Mouse (Mus musculus) MEL (cell line): ENCODE results near the gene Med15. TPM values are rescaled to one million over a fixed set of nuclear protein-coding genes. Genes with fewer than 3 reads are reported as not detected.

Experiments used
- DNase-seq: peaks from one replicate; pipeline ENCODE4 v3.0.0; 2011; ENCODE audit warnings: low read depth, low spot score
- H3K27ac ChIP-seq: 2 replicates; pipeline ENCODE4 v1.5.1; 2012; ENCODE audit warnings: low read depth, mild to moderate bottlenecking, control low read depth, low read length, moderate library complexity; ENCODE audit not compliant: control insufficient read depth
- H3K27me3 ChIP-seq, 2 experiments: fragments of 150-350 bp in 1 of 2; sonication (generic) in 1 of 2; 2 replicates each; pipeline ENCODE4 v1.6.1; 2012; ENCODE audit warnings: low read length in 2 of 2, mild to moderate bottlenecking in 2 of 2, improper control_type of control experiment in 1 of 2, moderate library complexity in 1 of 2; ENCODE audit not compliant: insufficient read depth in 2 of 2, control insufficient read depth in 1 of 2
- H3K36me3 ChIP-seq, 2 experiments: 2 replicates each; pipeline ENCODE4 v1.6.1; 2012 to 2014; ENCODE audit warnings: low read length in 2 of 2, improper control_type of control experiment in 1 of 2, inconsistent platforms in 1 of 2, mild to moderate bottlenecking in 1 of 2; ENCODE audit not compliant: insufficient read depth in 2 of 2, control insufficient read depth in 1 of 2
- H3K4me1 ChIP-seq, 2 experiments: fragments of 150-350 bp in 1 of 2; sonication (generic) in 1 of 2; 2 replicates each; pipeline ENCODE4 v1.6.1; 2012; ENCODE audit warnings: low read length in 2 of 2, improper control_type of control experiment in 1 of 2, mild to moderate bottlenecking in 1 of 2; ENCODE audit not compliant: insufficient read depth in 2 of 2, control insufficient read depth in 1 of 2
- H3K4me3 ChIP-seq, 2 experiments: fragments of 150-350 bp in 1 of 2; sonication (generic) in 1 of 2; 2 replicates each; pipeline ENCODE4 v1.5.1; 2012; ENCODE audit warnings: low read depth in 2 of 2, low read length in 2 of 2, mild to moderate bottlenecking in 2 of 2, moderate library complexity in 2 of 2, control low read depth in 1 of 2, improper control_type of control experiment in 1 of 2; ENCODE audit not compliant: control insufficient read depth in 1 of 2, insufficient read depth in 1 of 2
- H3K79me2 ChIP-seq: 2 replicates; pipeline ENCODE4 v1.6.1; 2012; ENCODE audit warnings: mild to moderate bottlenecking, low read length, moderate library complexity; ENCODE audit not compliant: control insufficient read depth, poor library complexity, insufficient read depth
- H3K9ac ChIP-seq: 2 replicates; pipeline ENCODE4 v1.6.1; 2012; ENCODE audit warnings: low read depth, mild to moderate bottlenecking, control low read depth, low read length, moderate library complexity; ENCODE audit not compliant: control insufficient read depth, poor library complexity, severe bottlenecking
- H3K9me3 ChIP-seq: fragments of 150-350 bp; sonication (generic); replicated peaks from 2 replicates; pipeline ENCODE4 v1.6.1; 2012; ENCODE audit warnings: mild to moderate bottlenecking, low read length, improper control_type of control experiment, moderate library complexity; ENCODE audit not compliant: insufficient read depth
- CHD2 ChIP-seq: IDR thresholded peaks from 2 replicates; pipeline ENCODE4 v1.6.1; 2011; ENCODE audit warnings: low read length, improper control_type of control experiment
- CTCF ChIP-seq, 3 experiments: IDR thresholded peaks in 2 of 3; conservative IDR thresholded peaks in 1 of 3; 2 replicates each; pipeline ENCODE4 v1.5.1; 2011 to 2012; ENCODE audit warnings: low read length in 3 of 3, low read depth in 2 of 3, mild to moderate bottlenecking in 2 of 3, improper control_type of control experiment in 1 of 3, inconsistent platforms in 1 of 3, mixed read lengths in 1 of 3, moderate library complexity in 1 of 3; ENCODE audit not compliant: control insufficient read depth in 1 of 3, insufficient read depth in 1 of 3, poor library complexity in 1 of 3, severe bottlenecking in 1 of 3
- ELF1 ChIP-seq: IDR thresholded peaks from 2 replicates; pipeline ENCODE4 v1.6.1; 2014; ENCODE audit warnings: low read depth, mild to moderate bottlenecking, inconsistent platforms, low read length, improper control_type of control experiment, moderate library complexity
- EP300 ChIP-seq, 2 experiments: IDR thresholded peaks; 2 replicates each; pipeline ENCODE4 v1.6.1; 2011; ENCODE audit warnings: improper control_type of control experiment in 2 of 2, low read length in 2 of 2, low read depth in 1 of 2, mild to moderate bottlenecking in 1 of 2
- ETS1 ChIP-seq: IDR thresholded peaks from 2 replicates; pipeline ENCODE4 v1.6.1; 2012; ENCODE audit warnings: low read depth, mild to moderate bottlenecking, inconsistent platforms, low read length, improper control_type of control experiment, moderate library complexity
- GATA1 ChIP-seq: IDR thresholded peaks from 2 replicates; pipeline ENCODE4 v1.6.1; 2011; ENCODE audit warnings: low read depth, low read length, improper control_type of control experiment
- HCFC1 ChIP-seq: IDR thresholded peaks from 2 replicates; pipeline ENCODE4 v1.6.1; 2012; ENCODE audit warnings: low read depth, mild to moderate bottlenecking, inconsistent platforms, low read length, improper control_type of control experiment, moderate library complexity
- JUND ChIP-seq: IDR thresholded peaks from 2 replicates; pipeline ENCODE4 v1.6.1; 2011; ENCODE audit warnings: low read depth, mild to moderate bottlenecking, improper control_type of control experiment, low read length
- MAFK ChIP-seq: IDR thresholded peaks from 2 replicates; pipeline ENCODE4 v1.6.1; 2011; ENCODE audit warnings: low read depth, mild to moderate bottlenecking, low read length, improper control_type of control experiment, borderline replicate concordance
- MAZ ChIP-seq: IDR thresholded peaks from 2 replicates; pipeline ENCODE4 v1.6.1; 2012; ENCODE audit warnings: low read depth, mild to moderate bottlenecking, inconsistent platforms, low read length, improper control_type of control experiment
- MXI1 ChIP-seq: IDR thresholded peaks from 2 replicates; pipeline ENCODE4 v1.6.1; 2011; ENCODE audit warnings: mild to moderate bottlenecking, low read depth, low read length, improper control_type of control experiment
- MYC ChIP-seq: IDR thresholded peaks from 2 replicates; pipeline ENCODE4 v1.6.1; 2011; ENCODE audit warnings: low read depth, mild to moderate bottlenecking, low read length, improper control_type of control experiment, moderate library complexity
- NRF1 ChIP-seq: IDR thresholded peaks from 2 replicates; pipeline ENCODE4 v1.6.1; 2014; ENCODE audit warnings: low read depth, mild to moderate bottlenecking, inconsistent platforms, low read length, improper control_type of control experiment, moderate library complexity; ENCODE audit not compliant: poor library complexity, insufficient read depth, severe bottlenecking
- POLR2A ChIP-seq, 2 experiments: IDR thresholded peaks; 2 replicates each; pipeline ENCODE4 v1.6.1; 2011 to 2012; ENCODE audit warnings: low read length in 2 of 2, mild to moderate bottlenecking in 2 of 2, control low read depth in 1 of 2, improper control_type of control experiment in 1 of 2, low read depth in 1 of 2, moderate library complexity in 1 of 2; ENCODE audit not compliant: control insufficient read depth in 1 of 2, insufficient read depth in 1 of 2, poor library complexity in 1 of 2
- POLR2AphosphoS2 ChIP-seq: IDR thresholded peaks from 2 replicates; pipeline ENCODE4 v1.6.1; 2011; ENCODE audit warnings: low read length, improper control_type of control experiment
- POLR2AphosphoS5 ChIP-seq: IDR thresholded peaks from 2 replicates; pipeline ENCODE4 v1.6.1; 2012; ENCODE audit warnings: low read depth, borderline replicate concordance, mild to moderate bottlenecking, inconsistent platforms, low read length, moderate library complexity, mixed read lengths
- RCOR1 ChIP-seq: IDR thresholded peaks from 2 replicates; pipeline ENCODE4 v1.6.1; 2012; ENCODE audit warnings: low read depth, mild to moderate bottlenecking, inconsistent platforms, low read length, improper control_type of control experiment
- SIN3A ChIP-seq: IDR thresholded peaks from 2 replicates; pipeline ENCODE4 v1.6.1; 2012; ENCODE audit warnings: low read length, improper control_type of control experiment, inconsistent platforms
- TBP ChIP-seq: IDR thresholded peaks from 2 replicates; pipeline ENCODE4 v1.8.0; 2011; ENCODE audit warnings: low read depth, low read length, improper control_type of control experiment
- TCF12 ChIP-seq: IDR thresholded peaks from 2 replicates; pipeline ENCODE4 v1.6.1; 2014; ENCODE audit warnings: low read depth, mild to moderate bottlenecking, inconsistent platforms, low read length, improper control_type of control experiment, moderate library complexity
- UBTF ChIP-seq: IDR thresholded peaks from 2 replicates; pipeline ENCODE4 v1.6.1; 2012; ENCODE audit warnings: low read depth, mild to moderate bottlenecking, inconsistent platforms, low read length, improper control_type of control experiment, moderate library complexity, borderline replicate concordance; ENCODE audit not compliant: insufficient read depth
- USF1 ChIP-seq: IDR thresholded peaks from 2 replicates; pipeline ENCODE4 v1.6.1; 2014; ENCODE audit warnings: low read depth, mild to moderate bottlenecking, inconsistent platforms, low read length, improper control_type of control experiment, moderate library complexity
- ZC3H11A ChIP-seq: IDR thresholded peaks from 2 replicates; pipeline ENCODE4 v1.6.1; 2012; ENCODE audit warnings: low read depth, mild to moderate bottlenecking, inconsistent platforms, low read length, improper control_type of control experiment
- ZKSCAN1 ChIP-seq: IDR thresholded peaks from 2 replicates; pipeline ENCODE4 v1.6.1; 2012; ENCODE audit warnings: low read depth, mild to moderate bottlenecking, inconsistent platforms, low read length, improper control_type of control experiment, moderate library complexity
- ZNF384 ChIP-seq: IDR thresholded peaks from 2 replicates; pipeline ENCODE4 v1.6.1; 2012; ENCODE audit warnings: low read depth, mild to moderate bottlenecking, inconsistent platforms, low read length, improper control_type of control experiment
- polyA plus RNA-seq, 2 experiments: library from polyadenylated mRNA; stranded (reverse) in 1 of 2; unstranded in 1 of 2; fragments of >175 nt in 1 of 2; fragments of >200 nt in 1 of 2; gene quantifications; 2 replicates each; pipeline versions ENCODE4 v1.2.1 to v1.2.4; 2012; ENCODE audit warnings: low replicate concordance in 2 of 2, low read depth in 1 of 2; ENCODE audit not compliant: insufficient read length in 2 of 2, insufficient read depth in 1 of 2, missing spikeins in 1 of 2
- total RNA-seq: library from RNA; depleted of rRNA; stranded (reverse); fragments of 300-350 nt; gene quantifications from 2 replicates; pipeline ENCODE4 v1.2.3, GENCODE M21; 2012

Gene Med15
- total and polyA plus RNA-seq, 3 experiments = 25.9 to 62.0 TPM; not detected in 1

GRCm38 (mm10) chr16:17717791-17718190 lies 14.9 kb downstream of the Med15 start:
- DNase-seq = no peak
- H3K36me3 ChIP-seq = peaks cover 7 to 12% of the 10 kb centered on the region in 2 experiments
- H3K9ac ChIP-seq = no peak overlapping the region
- H3K9me3 ChIP-seq = no peaks in the 10 kb centered on the region
- H3K4me1 ChIP-seq = peaks cover 2 to 3% of the 10 kb centered on the region in 2 experiments; a peak in 2 of 4 replicates
- H3K27ac ChIP-seq = no peak overlapping the region
- H3K79me2 ChIP-seq = peaks cover 78% of the 10 kb centered on the region
- TF ChIP-seq RCOR1 (no peak), JUND (no peak), TCF12 (no peak), MAFK (no peak), ZC3H11A (no peak), GATA1 (no peak), POLR2AphosphoS5 (no peak), NRF1 (no peak), MYC (no peak), POLR2A (IDR thresholded peaks at IDR 0.05; ENCODE audit: control insufficient read depth in 1 of 2, insufficient read depth in 1 of 2, low read depth in 1 of 2, low read length in 2 of 2, poor library complexity in 1 of 2) (no peak), ETS1 (no peak), POLR2AphosphoS2 (no peak)
- H3K27me3 ChIP-seq = no peaks in the 10 kb centered on the region
- H3K4me3 ChIP-seq = no peak overlapping the region

GRCm38 (mm10) chr16:17707541-17707940 lies 25.1 kb downstream of the Med15 start:
- Histone ChIP-seq H3K4me3 (no peak overlapping the region), H3K27me3 (no peaks in the 10 kb centered on the region), H3K4me1 (no peaks in the 10 kb centered on the region), H3K9me3 (no peaks in the 10 kb centered on the region), H3K36me3 (peaks cover 0 to 4% of the 10 kb centered on the region in 2 experiments; a peak in 2 of 4 replicates), H3K79me2 (peaks cover 24% of the 10 kb centered on the region), H3K9ac (no peak overlapping the region), H3K27ac (no peak overlapping the region)
- no peak for TF ChIP-seq MYC
- TF ChIP-seq MAZ = no peak
- TF ChIP-seq ELF1 = no peak
- TF ChIP-seq NRF1 = no peak
- TF ChIP-seq USF1 = no peak
- no peak for TF ChIP-seq CTCF (IDR thresholded peaks at IDR 0.05 in 2 of 3, conservative IDR thresholded peaks at IDR 0.05 in 1 of 3; ENCODE audit: control insufficient read depth in 1 of 3, insufficient read depth in 1 of 3, low read depth in 2 of 3, low read length in 3 of 3, poor library complexity in 1 of 3, severe bottlenecking in 1 of 3)
- no peak for TF ChIP-seq MAFK
- no peak for TF ChIP-seq HCFC1
- no peak for TF ChIP-seq POLR2A (IDR thresholded peaks at IDR 0.05; ENCODE audit: control insufficient read depth in 1 of 2, insufficient read depth in 1 of 2, low read depth in 1 of 2, low read length in 2 of 2, poor library complexity in 1 of 2)
- TF ChIP-seq GATA1 = no peak
- no peak for TF ChIP-seq SIN3A
- no peak for TF ChIP-seq MXI1
- TF ChIP-seq POLR2AphosphoS2 = no peak
- no peak for TF ChIP-seq ZNF384
- no peak for TF ChIP-seq TBP
- no peak for TF ChIP-seq CHD2
- no peak for TF ChIP-seq ZKSCAN1
- TF ChIP-seq ZC3H11A = no peak
- TF ChIP-seq UBTF = no peak
- TF ChIP-seq EP300 (IDR thresholded peaks at IDR 0.05; ENCODE audit: low read depth in 1 of 2, low read length in 2 of 2) = no peak
- no peak for DNase-seq
